Mouse (Mus musculus) bone marrow, adult 2 months (tissue): ENCODE measurements around the gene Fau. TPM values are rescaled to one million over a fixed set of nuclear protein-coding genes. Genes with fewer than 3 reads are reported as not detected.

ENCODE experiments used
- H3K27ac ChIP-seq: fragments of 200-500 bp; 2 replicates; pipeline ENCODE4 v1.5.1; 2012; ENCODE audit warnings: low read depth, mild to moderate bottlenecking, control low read depth, inconsistent platforms, low read length; ENCODE audit not compliant: control insufficient read depth, poor library complexity, insufficient read depth
- H3K4me1 ChIP-seq: fragments of 200-500 bp; 2 replicates; pipeline ENCODE4 v1.6.1; 2011; ENCODE audit warnings: low read length; ENCODE audit not compliant: control insufficient read depth, insufficient read depth
- H3K4me3 ChIP-seq: fragments of 200-500 bp; replicated peaks from 2 replicates; pipeline ENCODE3; 2011; ENCODE audit warnings: mild to moderate bottlenecking, low read depth, low read length, control low read depth; ENCODE audit not compliant: control insufficient read depth
- CTCF ChIP-seq: fragments of 200-500 bp; IDR thresholded peaks from 2 replicates; pipeline ENCODE4 v1.5.1; 2011; ENCODE audit warnings: low read length, control low read depth; ENCODE audit not compliant: control insufficient read depth, insufficient read depth
- POLR2A ChIP-seq: fragments of 200-500 bp; IDR thresholded peaks from 2 replicates; pipeline ENCODE4 v1.6.1; 2011; ENCODE audit warnings: low read depth, mild to moderate bottlenecking, control low read depth, low read length, borderline replicate concordance; ENCODE audit not compliant: control insufficient read depth
- WGBS: fragments of 180-500 bp; shearing (Covaris S2); methylation state at CpG from one replicate; pipeline ENCODE4 v1.1.7; 2018; 5-methylcytosine and 5-hydroxymethylcytosine counted together
- polyA plus RNA-seq: library from polyadenylated mRNA; stranded (reverse); fragments of >200 nt; gene quantifications from 2 replicates; pipeline ENCODE4 v1.2.4, GENCODE M21; 2011; ENCODE audit warnings: low replicate concordance; ENCODE audit not compliant: missing spikeins, insufficient read depth, insufficient read length

Fau gene
- polyA plus RNA-seq, 1 experiment, result 4,155 TPM

- H3K27ac ChIP-seq, result no peak overlapping the region
- peaks cover 4% of the 10 kb centered on the region; the same call in 1 of the 2 replicates for H3K4me1 ChIP-seq
- TF ChIP-seq POLR2A (no peak), CTCF (0 out of 2 replicates have a peak, but pooled peaks have one; percentile 8)
- no peak overlapping the region for H3K4me3 ChIP-seq
- 45% methylated on average over 3 of the region's 3 CpGs for WGBS
Measured at GRCm38 (mm10) chr19:6020276-6020675, 37.4 kb upstream of the Fau start.

- Histone ChIP-seq H3K4me3 (no peak overlapping the region), H3K4me1 (peaks cover 3% of the 10 kb centered on the region; the same call in 1 of the 2 replicates), H3K27ac (no peak overlapping the region)
- WGBS, result 83% methylated on average over 8 of the region's 8 CpGs
- TF ChIP-seq POLR2A, result no peak
- TF ChIP-seq CTCF, result no peak
Measured at GRCm38 (mm10) chr19:6023059-6023458, 34.6 kb upstream of the Fau start.

GRCm38 (mm10) chr19:6023930-6024329, 33.7 kb upstream of the Fau start:
- WGBS, result 83% methylated on average over 7 of the region's 7 CpGs
- TF ChIP-seq CTCF (no peak), POLR2A (no peak)

GRCm38 (mm10) chr19:6028991-6029390, 28.7 kb upstream of the Fau start:
- Histone ChIP-seq H3K4me1 (no peaks in the 10 kb centered on the region), H3K4me3 (no peak overlapping the region), H3K27ac (no peak overlapping the region)
- TF ChIP-seq POLR2A (no peak), CTCF (no peak)
- whole genome bisulfite sequencing, result 76% methylated on average over 6 of the region's 6 CpGs

More at GRCm38 (mm10) chr19:6023930-6024329, 33.7 kb upstream of the Fau start:
- Histone ChIP-seq H3K4me1 (peaks cover 3% of the 10 kb centered on the region; the same call in 1 of the 2 replicates), H3K4me3 (no peak overlapping the region), H3K27ac (no peak overlapping the region)

GRCm38 (mm10) chr19:6029426-6029825, 28.2 kb upstream of the Fau start:
- 78% methylated on average over 9 of the region's 9 CpGs for whole genome bisulfite sequencing
- no peak for TF ChIP-seq CTCF
- no peak for TF ChIP-seq POLR2A
- Histone ChIP-seq H3K4me3 (no peak overlapping the region), H3K4me1 (no peaks in the 10 kb centered on the region), H3K27ac (no peak overlapping the region)

- H3K4me1 ChIP-seq, result 0 out of 2 replicates have a peak, but pooled peaks cover under 1% of the 10 kb centered on the region
- 73% methylated on average over 14 of the region's 14 CpGs for WGBS
- no peak overlapping the region for H3K27ac ChIP-seq
- H3K4me3 ChIP-seq, result no peak overlapping the region
- TF ChIP-seq CTCF (no peak), POLR2A (no peak)
Measured at GRCm38 (mm10) chr19:6030520-6031280, 26.9 kb upstream of the Fau start.

- WGBS, result 34% methylated on average over 9 of the region's 9 CpGs
- TF ChIP-seq CTCF, result no peak
- TF ChIP-seq POLR2A, result no peak
- Histone ChIP-seq H3K4me3 (no peak overlapping the region), H3K27ac (no peak overlapping the region), H3K4me1 (peaks cover 1% of the 10 kb centered on the region; the same call in 1 of the 2 replicates)
Measured at GRCm38 (mm10) chr19:6035966-6036585, 21.6 kb upstream of the Fau start.

GRCm38 (mm10) chr19:6037695-6038094, 19.9 kb upstream of the Fau start:
- no peak overlapping the region for H3K27ac ChIP-seq
- H3K4me3 ChIP-seq, result no peak overlapping the region
- peaks cover 1% of the 10 kb centered on the region; the same call in 1 of the 2 replicates for H3K4me1 ChIP-seq
- no peak for TF ChIP-seq POLR2A

GRCm38 (mm10) chr19:6038326-6038725, 19.3 kb upstream of the Fau start:
- WGBS, result 50% methylated on average over 7 of the region's 7 CpGs
- TF ChIP-seq POLR2A, result no peak
- no peak for TF ChIP-seq CTCF
- H3K4me1 ChIP-seq, result peaks cover 1% of the 10 kb centered on the region; the same call in 1 of the 2 replicates
- H3K27ac ChIP-seq, result no peak overlapping the region
- no peak overlapping the region for H3K4me3 ChIP-seq
